Mouse (Mus musculus) E14TG2a.4 (cell line): ENCODE measurements at regions not wholly inside any gene's neighbourhood (a gene's known extent, or its start where the extent isn't known, plus 50 kb on each side); places are given as distances from the start of the nearest gene placed in this dataset.

ENCODE experiments used
- CTCF ChIP-seq: conservative IDR thresholded peaks from 2 replicates; pipeline ENCODE4 v1.5.1; 2014; ENCODE audit warnings: low read length
- NANOG ChIP-seq: IDR thresholded peaks from 2 replicates; pipeline ENCODE4 v1.6.1; 2014; ENCODE audit warnings: borderline replicate concordance, low read length, mixed read lengths

- TF ChIP-seq CTCF (no peak), NANOG (no peak)
Measured at GRCm38 (mm10) chr7:137726031-137726430, 288.6 kb downstream of the Glrx3 start.
